Mouse (Mus musculus) neural tube, embryonic 14.5 days (tissue): ENCODE measurements around the gene Cep85l. TPM values are rescaled to one million over a fixed set of nuclear protein-coding genes. Genes with fewer than 3 reads are reported as not detected.

ENCODE experiments used
- ATAC-seq: fragments of 200-750 bp; cut with Nextera tagmentation; 2 replicates; pipeline ENCODE4 v1.8.0; 2017; ENCODE audit warnings: low read depth, mild to moderate bottlenecking, moderate TSS enrichment, moderate library complexity
- H3K27ac ChIP-seq: fragments of 300-500 bp; sonication (generic); 2 replicates; pipeline ENCODE4 v1.5.1; 2014; ENCODE audit warnings: low read depth, mild to moderate bottlenecking, control low read depth, low read length, moderate library complexity, mixed read lengths
- H3K27me3 ChIP-seq: fragments of 300-500 bp; sonication (generic); 2 replicates; pipeline ENCODE4 v1.6.1; 2014; ENCODE audit warnings: low read length; ENCODE audit not compliant: control insufficient read depth, insufficient read depth
- H3K36me3 ChIP-seq: fragments of 300-500 bp; sonication (generic); 2 replicates; pipeline ENCODE4 v1.6.1; 2014; ENCODE audit warnings: low read length, mixed read lengths; ENCODE audit not compliant: control insufficient read depth, insufficient read depth
- H3K4me1 ChIP-seq: fragments of 300-500 bp; sonication (generic); 2 replicates; pipeline ENCODE4 v1.6.1; 2014; ENCODE audit warnings: low read length; ENCODE audit not compliant: control insufficient read depth, insufficient read depth
- H3K4me2 ChIP-seq: fragments of 300-500 bp; sonication (generic); 2 replicates; pipeline ENCODE4 v1.6.1; 2014; ENCODE audit warnings: mild to moderate bottlenecking, low read depth, low read length, control low read depth
- H3K4me3 ChIP-seq: fragments of 300-500 bp; sonication (generic); 2 replicates; pipeline ENCODE4 v1.5.1; 2014; ENCODE audit warnings: low read depth, low read length, control low read depth, mixed read lengths
- H3K9ac ChIP-seq: fragments of 300-500 bp; sonication (generic); replicated peaks from 2 replicates; pipeline ENCODE4 v1.6.1; 2014; ENCODE audit warnings: low read depth, mild to moderate bottlenecking, control low read depth, low read length, mixed read lengths
- H3K9me3 ChIP-seq: fragments of 300-500 bp; sonication (generic); 2 replicates; pipeline ENCODE4 v1.6.1; 2016; ENCODE audit warnings: low read length; ENCODE audit not compliant: control insufficient read depth
- WGBS: fragments of 180-500 bp; shearing (Covaris S2); extraction: QIAGEN DNeasy Blood & Tissue Kit; methylation state at CpG from one replicate; pipeline ENCODE4 v1.1.7; 2014; 5-methylcytosine and 5-hydroxymethylcytosine counted together
- polyA plus RNA-seq: library from polyadenylated mRNA; unstranded; fragments of >200 nt; fragmentation: Nextera tagmentation; extraction: Ambion mirVana; gene quantifications from 2 replicates; pipeline ENCODE4 v1.2.1, GENCODE M21; 2014

Gene Cep85l
- polyA plus RNA-seq, 1 experiment from 2014 or later: 11.6 TPM

DNA sequence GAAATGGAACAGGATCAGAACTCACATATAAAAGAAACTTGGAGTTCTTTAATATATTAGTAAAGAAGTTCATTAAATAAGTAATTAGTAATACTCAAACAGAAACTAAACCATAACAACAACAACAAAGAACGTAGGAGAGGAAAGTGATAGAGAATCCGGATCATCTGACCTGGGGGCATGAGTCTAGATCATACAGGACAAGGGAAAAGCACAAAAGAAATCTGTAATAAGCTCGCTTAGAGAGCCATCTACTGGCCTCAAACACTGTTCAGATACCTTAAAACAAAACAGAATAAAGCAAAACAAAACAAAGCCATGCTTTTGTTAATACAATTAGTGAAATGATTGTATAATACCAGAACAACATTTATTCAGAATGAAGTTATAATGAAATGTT, 73.9 kb downstream of the Cep85l start:
- Histone ChIP-seq H3K36me3 (no peaks in the 10 kb centered on the region), H3K4me1 (no peaks in the 10 kb centered on the region), H3K9ac (no peak overlapping the region), H3K27me3 (no peaks in the 10 kb centered on the region), H3K4me3 (no peak overlapping the region), H3K9me3 (no peaks in the 10 kb centered on the region), H3K4me2 (no peak overlapping the region), H3K27ac (no peak overlapping the region)
- 34% methylated on average over 3 of the region's 3 CpGs for WGBS
- peak; percentile 87 for ATAC-seq

DNA sequence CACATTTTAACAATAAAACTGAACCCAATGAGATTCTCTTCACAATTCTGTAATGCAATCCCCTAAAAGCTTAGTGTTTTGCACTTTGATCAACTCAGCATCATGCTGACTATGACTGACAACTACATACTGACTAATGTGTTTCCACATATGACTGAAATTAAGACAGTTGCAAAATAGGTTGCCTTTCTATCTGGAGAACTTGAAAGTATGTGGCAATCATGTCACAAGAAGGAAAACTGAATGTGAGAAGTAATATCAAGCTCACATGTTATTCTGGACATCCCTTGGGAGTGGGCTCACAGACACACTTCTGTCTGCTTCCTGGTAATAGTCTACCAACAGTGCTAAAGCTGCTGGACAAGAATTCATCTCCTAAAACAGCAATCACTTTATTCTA, 94.6 kb downstream of the Cep85l start:
- no peak overlapping the region for H3K4me3 ChIP-seq
- no peak for ATAC-seq
- no peak overlapping the region for H3K4me2 ChIP-seq

DNA sequence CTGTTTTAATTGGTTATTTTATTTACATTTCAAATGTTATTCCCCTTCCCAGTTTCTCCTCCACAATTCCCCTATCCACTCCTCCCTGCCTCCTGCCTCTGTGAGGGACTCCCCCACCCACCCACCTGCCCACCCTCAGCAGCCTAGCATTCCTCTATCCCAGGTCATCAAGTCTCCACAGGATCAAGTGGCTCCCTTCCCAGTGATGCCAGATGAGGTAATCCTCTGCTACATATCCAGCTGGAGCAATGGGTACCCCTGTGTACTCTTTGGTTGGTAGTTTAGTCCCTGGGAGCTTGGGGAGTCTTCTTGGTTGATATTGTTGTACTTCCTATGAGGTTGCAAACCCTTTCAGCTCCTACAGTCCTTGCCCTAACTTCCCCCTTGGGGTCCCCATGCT, 107.5 kb downstream of the Cep85l start:
- no peak overlapping the region for H3K4me3 ChIP-seq
- H3K36me3 ChIP-seq: peaks cover under 1% of the 10 kb centered on the region; the same call in 1 of the 2 replicates
- no peak for ATAC-seq
- no peak overlapping the region for H3K9ac ChIP-seq
- no peak overlapping the region for H3K4me2 ChIP-seq
- no peaks in the 10 kb centered on the region for H3K27me3 ChIP-seq
- no peak overlapping the region for H3K27ac ChIP-seq
- no peaks in the 10 kb centered on the region for H3K4me1 ChIP-seq
- no peaks in the 10 kb centered on the region for H3K9me3 ChIP-seq

More for the DNA sequence above, 94.6 kb downstream of the Cep85l start:
- no peaks in the 10 kb centered on the region for H3K9me3 ChIP-seq
- H3K9ac ChIP-seq: no peak overlapping the region
- H3K4me1 ChIP-seq: no peaks in the 10 kb centered on the region
- H3K36me3 ChIP-seq: peaks cover 9% of the 10 kb centered on the region
- H3K27me3 ChIP-seq: no peaks in the 10 kb centered on the region
- no peak overlapping the region for H3K27ac ChIP-seq

DNA sequence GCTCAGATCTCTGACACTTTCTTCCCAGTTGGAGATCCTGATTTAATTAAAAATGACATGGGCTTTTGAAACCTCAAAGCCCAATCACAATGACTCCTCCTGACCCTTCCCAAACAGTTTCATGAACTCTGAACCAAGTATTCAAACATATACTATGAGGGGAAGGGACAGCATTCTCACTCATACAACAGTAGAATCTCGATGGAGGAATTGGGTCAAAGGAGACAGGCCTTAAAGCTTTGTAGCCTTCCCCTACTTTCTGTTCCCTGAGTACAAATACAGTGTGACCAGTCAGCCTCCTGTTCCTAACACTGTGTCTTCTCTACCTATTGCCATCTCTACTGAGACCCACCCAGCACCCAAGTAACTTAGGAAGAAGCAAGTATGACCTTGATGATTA, 117.7 kb downstream of the Cep85l start:
- H3K9ac ChIP-seq: no peak overlapping the region
- no peak for ATAC-seq
- H3K36me3 ChIP-seq: no peaks in the 10 kb centered on the region
- no peak overlapping the region for H3K27ac ChIP-seq
- H3K4me2 ChIP-seq: no peak overlapping the region
- 77% methylated on average over 1 of the region's 1 CpGs for WGBS
- no peak overlapping the region for H3K4me3 ChIP-seq
- H3K4me1 ChIP-seq: no peaks in the 10 kb centered on the region
- no peaks in the 10 kb centered on the region for H3K9me3 ChIP-seq
- no peaks in the 10 kb centered on the region for H3K27me3 ChIP-seq

DNA sequence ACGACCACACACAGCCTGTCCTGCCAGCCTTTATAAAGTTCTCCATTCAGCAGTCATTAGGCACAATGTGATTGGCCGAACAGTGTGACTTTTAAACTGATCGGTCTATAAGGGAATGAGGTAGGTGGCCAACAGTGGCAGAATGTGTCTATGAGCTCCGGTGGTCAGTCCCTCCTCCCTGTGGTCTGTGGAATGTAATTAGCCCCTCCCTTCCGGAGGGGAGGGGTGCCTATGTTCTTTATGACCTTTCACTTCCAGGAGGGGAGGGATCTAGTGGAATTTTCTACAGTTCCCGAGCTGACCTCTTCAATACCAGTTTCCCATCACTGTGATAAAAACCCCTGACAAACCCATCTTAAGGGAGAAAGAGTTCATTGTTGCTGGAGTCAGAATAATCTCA, 144.4 kb downstream of the Cep85l start:
- Histone ChIP-seq H3K4me2 (no peak overlapping the region), H3K9ac (no peak overlapping the region), H3K27me3 (no peaks in the 10 kb centered on the region), H3K27ac (no peak overlapping the region), H3K4me3 (no peak overlapping the region), H3K4me1 (no peaks in the 10 kb centered on the region), H3K36me3 (no peaks in the 10 kb centered on the region), H3K9me3 (no peaks in the 10 kb centered on the region)
- ATAC-seq: no peak
- WGBS: 57% methylated on average over 6 of the region's 6 CpGs

DNA sequence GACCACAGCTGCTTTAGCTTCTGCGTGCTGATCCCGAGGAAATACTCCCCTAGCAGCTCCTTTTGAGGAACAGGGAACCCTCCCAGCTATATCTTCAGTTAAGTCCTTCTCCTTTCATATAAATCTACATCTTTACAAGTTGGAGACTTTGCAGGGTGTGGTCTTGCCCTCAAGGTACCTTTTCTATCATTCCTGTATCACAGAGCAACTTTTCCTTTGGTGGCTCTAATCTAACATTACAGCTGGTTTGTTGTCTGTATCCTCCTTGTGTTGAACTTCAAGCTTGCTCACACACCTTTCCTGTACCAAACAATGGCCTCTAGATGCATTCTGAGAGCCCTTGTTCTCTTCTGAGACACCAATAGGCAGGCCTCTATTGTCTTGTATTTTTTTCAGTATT, 145.1 kb downstream of the Cep85l start:
- H3K4me2 ChIP-seq: no peak overlapping the region

DNA sequence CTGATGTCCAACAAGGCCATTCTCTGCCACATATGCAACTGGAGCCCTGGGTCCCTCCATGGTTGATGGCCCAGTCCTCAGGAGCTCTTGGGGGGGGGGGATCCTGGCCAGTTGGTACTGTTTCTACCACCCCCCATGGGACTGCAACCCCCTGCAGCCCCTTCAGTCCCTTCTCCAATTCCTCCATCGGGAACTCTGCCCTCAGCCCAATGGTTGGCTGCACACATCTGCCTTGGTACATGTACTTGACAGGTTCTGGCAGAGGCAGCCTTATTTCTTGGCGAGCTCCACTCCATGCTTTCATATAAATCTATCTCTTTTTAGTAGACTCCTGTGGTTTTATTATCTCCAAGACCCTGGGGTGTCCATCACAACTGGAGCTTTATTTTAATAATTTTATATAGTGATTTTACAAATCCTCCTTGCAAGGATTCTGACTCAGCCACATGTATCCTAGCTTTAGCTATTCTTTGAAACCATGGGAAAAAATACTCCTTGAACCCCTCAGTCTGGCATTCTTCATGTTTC, 145.6 kb downstream of the Cep85l start:
- Histone ChIP-seq H3K4me3 (no peak overlapping the region), H3K9ac (no peak overlapping the region), H3K27me3 (no peaks in the 10 kb centered on the region), H3K9me3 (no peaks in the 10 kb centered on the region), H3K36me3 (no peaks in the 10 kb centered on the region), H3K4me2 (no peak overlapping the region), H3K4me1 (no peaks in the 10 kb centered on the region), H3K27ac (no peak overlapping the region)
- 73% methylated on average over 2 of the region's 2 CpGs for WGBS
- ATAC-seq: no peak

More for the DNA sequence above, 145.1 kb downstream of the Cep85l start:
- Histone ChIP-seq H3K9ac (no peak overlapping the region), H3K9me3 (no peaks in the 10 kb centered on the region), H3K27ac (no peak overlapping the region), H3K36me3 (no peaks in the 10 kb centered on the region), H3K4me3 (no peak overlapping the region), H3K27me3 (no peaks in the 10 kb centered on the region), H3K4me1 (no peaks in the 10 kb centered on the region)
- WGBS: 94% methylated on average over 2 of the region's 2 CpGs
- ATAC-seq: no peak

DNA sequence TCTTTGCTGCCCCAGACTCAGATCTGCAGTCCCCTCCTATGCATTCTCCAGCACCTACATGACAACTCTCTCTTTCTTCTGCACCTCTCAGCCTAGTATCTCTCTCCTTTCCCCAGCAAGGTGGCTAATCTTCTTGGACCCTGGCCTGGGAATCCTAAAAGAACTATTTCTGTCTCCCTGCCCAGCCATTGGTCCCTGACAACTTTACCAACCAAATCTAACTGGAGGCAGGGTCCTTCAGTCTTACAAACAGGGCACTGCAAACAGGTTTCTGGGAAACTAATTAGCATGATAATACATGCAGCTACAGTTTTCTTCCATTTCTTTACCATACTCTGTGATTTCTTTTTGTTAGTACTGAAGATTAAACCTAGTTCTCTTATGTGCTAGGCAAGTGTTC, 148.9 kb downstream of the Cep85l start:
- Histone ChIP-seq H3K27me3 (no peaks in the 10 kb centered on the region), H3K9ac (no peak overlapping the region), H3K4me3 (no peak overlapping the region), H3K36me3 (no peaks in the 10 kb centered on the region), H3K27ac (no peak overlapping the region), H3K9me3 (no peaks in the 10 kb centered on the region), H3K4me2 (no peak overlapping the region), H3K4me1 (no peaks in the 10 kb centered on the region)
- no peak for ATAC-seq

DNA sequence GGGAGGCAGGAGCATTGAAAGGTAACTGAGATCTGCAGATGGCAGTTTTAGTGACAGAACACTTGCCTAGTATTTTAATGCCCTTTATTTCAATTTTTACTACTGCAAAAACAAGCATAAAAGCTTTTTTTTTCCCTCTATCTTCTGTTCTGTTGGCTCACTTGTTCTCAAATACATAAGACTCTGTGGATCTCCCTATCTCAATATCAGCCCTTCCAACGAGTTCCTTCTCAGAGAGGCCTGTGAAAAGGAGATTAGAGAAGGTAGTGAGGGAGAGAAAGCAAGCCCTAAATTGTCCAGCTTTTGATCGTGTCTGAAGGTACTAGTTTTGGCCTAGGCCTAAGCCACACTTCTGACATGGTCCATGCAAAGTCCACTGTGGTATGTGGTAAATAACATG, 150.6 kb downstream of the Cep85l start:
- Histone ChIP-seq H3K4me3 (no peak overlapping the region), H3K36me3 (no peaks in the 10 kb centered on the region), H3K9me3 (no peaks in the 10 kb centered on the region), H3K9ac (no peak overlapping the region), H3K4me2 (no peak overlapping the region), H3K27ac (no peak overlapping the region), H3K27me3 (no peaks in the 10 kb centered on the region), H3K4me1 (no peaks in the 10 kb centered on the region)
- ATAC-seq: no peak
- WGBS: 79% methylated on average over 2 of the region's 2 CpGs
